Mouse (Mus musculus): ENCODE measurements around the gene Plxnd1. TPM values are rescaled to one million over a fixed set of nuclear protein-coding genes. Genes with fewer than 3 reads are reported as not detected.

The Plxnd1 gene
- total RNA-seq, 1 experiment from 2014 or later: 8.5 TPM

GRCm38 (mm10) chr6:115963656-115964055 lies 31.1 kb downstream of the Plxnd1 start:
- ATAC-seq (replicated peaks; ENCODE audit: low read depth, poor library complexity, severe bottlenecking): no peak

- no peak for ATAC-seq (replicated peaks; ENCODE audit: low read depth, poor library complexity, severe bottlenecking)
Observed at GRCm38 (mm10) chr6:115962439-115963085, 32.2 kb downstream of the Plxnd1 start.

GRCm38 (mm10) chr6:115961743-115962142 lies 33.1 kb downstream of the Plxnd1 start:
- ATAC-seq (replicated peaks; ENCODE audit: low read depth, poor library complexity, severe bottlenecking): no peak

- no peak for ATAC-seq (replicated peaks; ENCODE audit: low read depth, poor library complexity, severe bottlenecking)
Observed at GRCm38 (mm10) chr6:115960322-115960721, 34.5 kb downstream of the Plxnd1 start.

- ATAC-seq (replicated peaks; ENCODE audit: low read depth, poor library complexity, severe bottlenecking): no peak
Observed at GRCm38 (mm10) chr6:115959151-115959691, 35.6 kb downstream of the Plxnd1 start.

- ATAC-seq (replicated peaks; ENCODE audit: low read depth, poor library complexity, severe bottlenecking): no peak
Observed at GRCm38 (mm10) chr6:115958445-115958844, 36.4 kb downstream of the Plxnd1 start.

GRCm38 (mm10) chr6:115957681-115958080 lies 37.1 kb downstream of the Plxnd1 start:
- no peak for ATAC-seq (replicated peaks; ENCODE audit: low read depth, poor library complexity, severe bottlenecking)

- ATAC-seq (replicated peaks; ENCODE audit: low read depth, poor library complexity, severe bottlenecking): peak; percentile 48
Observed at GRCm38 (mm10) chr6:115956922-115957601, 37.7 kb downstream of the Plxnd1 start.

GRCm38 (mm10) chr6:115956418-115956921 lies 38.3 kb downstream of the Plxnd1 start:
- ATAC-seq (replicated peaks; ENCODE audit: low read depth, poor library complexity, severe bottlenecking): 0 out of 2 replicates have a peak, but pooled peaks have one; percentile 1

GRCm38 (mm10) chr6:115955664-115956063 lies 39.1 kb downstream of the Plxnd1 start:
- no peak for ATAC-seq (replicated peaks; ENCODE audit: low read depth, poor library complexity, severe bottlenecking)

GRCm38 (mm10) chr6:115955169-115955568 lies 39.6 kb downstream of the Plxnd1 start:
- no peak for ATAC-seq (replicated peaks; ENCODE audit: low read depth, poor library complexity, severe bottlenecking)

GRCm38 (mm10) chr6:115954506-115955074 lies 40.2 kb downstream of the Plxnd1 start:
- ATAC-seq (replicated peaks; ENCODE audit: low read depth, poor library complexity, severe bottlenecking): no peak

- peak; percentile 85 for ATAC-seq (replicated peaks; ENCODE audit: low read depth, poor library complexity, severe bottlenecking)
Observed at GRCm38 (mm10) chr6:115946389-115946788, 48.4 kb downstream of the Plxnd1 start.

- no peak for ATAC-seq (replicated peaks; ENCODE audit: low read depth, poor library complexity, severe bottlenecking)
Observed at GRCm38 (mm10) chr6:115945633-115946032, 49.2 kb downstream of the Plxnd1 start.

- no peak for ATAC-seq (replicated peaks; ENCODE audit: low read depth, poor library complexity, severe bottlenecking)
Observed at GRCm38 (mm10) chr6:115944638-115945037, 50.2 kb downstream of the Plxnd1 start, which contains the start of gene H1foo. TSS of gene H1foo (plus strand) at chr6:115944938.

GRCm38 (mm10) chr6:115943498-115944427 lies 51.0 kb downstream of the Plxnd1 start:
- ATAC-seq (replicated peaks; ENCODE audit: low read depth, poor library complexity, severe bottlenecking): no peak

GRCm38 (mm10) chr6:115941128-115941527 lies 53.7 kb downstream of the Plxnd1 start:
- ATAC-seq (replicated peaks; ENCODE audit: low read depth, poor library complexity, severe bottlenecking): peak; percentile 24; the same call in 1 of the 2 replicates

- no peak for ATAC-seq (replicated peaks; ENCODE audit: low read depth, poor library complexity, severe bottlenecking)
Observed at GRCm38 (mm10) chr6:115940603-115941002, 54.2 kb downstream of the Plxnd1 start.

- no peak for ATAC-seq (replicated peaks; ENCODE audit: low read depth, poor library complexity, severe bottlenecking)
Observed at GRCm38 (mm10) chr6:115938798-115939197, 56.0 kb downstream of the Plxnd1 start.

GRCm38 (mm10) chr6:115938011-115938410 lies 56.8 kb downstream of the Plxnd1 start:
- no peak for ATAC-seq (replicated peaks; ENCODE audit: low read depth, poor library complexity, severe bottlenecking)
